23 mouse cellular contexts compared by ENCODE assay signal in genomic region chr6:31469431-31469830, GRCm38 (mm10).
"Had no signal": no experiment of that assay in that cellular context is flagged by ENCODE, and none has a peak within 500 bp of the region (broad histone marks: within the 10 kb centered on the region; RNA-seq: fewer than 3 reads in every experiment).

No protein-coding gene starts in this region.

- H3K4me3 ChIP-seq: gastrocnemius, adult 2 months; heart, embryonic 10.5 days; heart, embryonic 12.5 days; hindbrain, embryonic 10.5 days; hindbrain, embryonic 12.5 days; intestine, embryonic 15.5 days; layer of hippocampus, adult 2 months; left cerebral cortex, adult 2 months; limb, embryonic 10.5 days; limb, embryonic 12.5 days; liver, embryonic 12.5 days had no signal

- DNase-seq: gastrocnemius, adult 2 months; gastrocnemius, postnatal 10 days; gastrocnemius, postnatal 25 days; heart, adult 18-20 months; heart, postnatal 10 days; heart, postnatal 4 days; kidney, adult 18-20 months; liver had no signal

- H3K4me2 ChIP-seq: heart, embryonic 12.5 days; hindbrain, embryonic 12.5 days; hindbrain, embryonic 14.5 days; intestine, embryonic 15.5 days; limb, embryonic 12.5 days; liver, embryonic 12.5 days had no signal

- H3K27ac ChIP-seq: gastrocnemius, adult 2 months; heart, embryonic 10.5 days; hindbrain, embryonic 10.5 days; hindbrain, embryonic 12.5 days; hindbrain, embryonic 14.5 days; intestine, embryonic 15.5 days; left cerebral cortex, adult 2 months; limb, embryonic 10.5 days; limb, embryonic 12.5 days; liver, embryonic 12.5 days; liver, embryonic 14.5 days had no signal

- H3K9ac ChIP-seq: heart, embryonic 12.5 days; hindbrain, embryonic 12.5 days; hindbrain, embryonic 14.5 days; intestine, embryonic 15.5 days; limb, embryonic 12.5 days; liver, embryonic 12.5 days; liver, embryonic 14.5 days had no signal

- H3K27me3 ChIP-seq: heart, embryonic 12.5 days; hindbrain, embryonic 12.5 days; intestine, embryonic 15.5 days; limb, embryonic 12.5 days; liver, embryonic 12.5 days had no signal

- H3K9me3 ChIP-seq: heart, embryonic 10.5 days; heart, embryonic 12.5 days; hindbrain, embryonic 10.5 days; hindbrain, embryonic 12.5 days; intestine, embryonic 15.5 days; limb, embryonic 10.5 days; limb, embryonic 12.5 days; liver, embryonic 12.5 days had no signal

- ATAC-seq: hindbrain, embryonic 16.5 days; inflammation-experienced regulatory T-cells, adult 6 months; intestine, embryonic 15.5 days; intestine, postnatal 0 days; liver, embryonic 12.5 days had no signal

- H3K4me1 ChIP-seq: heart, embryonic 10.5 days; heart, embryonic 12.5 days; hindbrain, embryonic 10.5 days; hindbrain, embryonic 12.5 days; intestine, embryonic 15.5 days; limb, embryonic 10.5 days; limb, embryonic 12.5 days; liver, embryonic 12.5 days had no signal
